Mouse (Mus musculus): Measurements from ENCODE around the gene Uqcrc1. TPM values are rescaled to one million over a fixed set of nuclear protein-coding genes. Genes with fewer than 3 reads are reported as not detected.
A peak's percentile ranks its signal among the peaks of the same experiment; 100 is the strongest.

Uqcrc1 gene
- total RNA-seq, 1 experiment from 2014 or later: 254 TPM

GRCm38 (mm10) chr9:108970623-108971022, 34.2 kb downstream of the Uqcrc1 start:
- ATAC-seq (replicated peaks in 1 of 2; ENCODE audit: insufficient read depth in 1 of 2, low FRiP score in 2 of 2, low TSS enrichment in 1 of 2, low read depth in 1 of 2, poor library complexity in 2 of 2, severe bottlenecking in 2 of 2): no peak

GRCm38 (mm10) chr9:108976483-108976882, 40.0 kb downstream of the Uqcrc1 start:
- no peak for ATAC-seq (replicated peaks in 1 of 2; ENCODE audit: insufficient read depth in 1 of 2, low FRiP score in 2 of 2, low TSS enrichment in 1 of 2, low read depth in 1 of 2, poor library complexity in 2 of 2, severe bottlenecking in 2 of 2)

- ATAC-seq (replicated peaks in 1 of 2; ENCODE audit: insufficient read depth in 1 of 2, low FRiP score in 2 of 2, low TSS enrichment in 1 of 2, low read depth in 1 of 2, poor library complexity in 2 of 2, severe bottlenecking in 2 of 2): no peak
These were observed 41.5 kb downstream of the Uqcrc1 start for GRCm38 (mm10) chr9:108977966-108978365.

GRCm38 (mm10) chr9:108982498-108982897, 46.1 kb downstream of the Uqcrc1 start:
- no peak for ATAC-seq (replicated peaks in 1 of 2; ENCODE audit: insufficient read depth in 1 of 2, low FRiP score in 2 of 2, low TSS enrichment in 1 of 2, low read depth in 1 of 2, poor library complexity in 2 of 2, severe bottlenecking in 2 of 2)

GRCm38 (mm10) chr9:108983209-108983608, 46.8 kb downstream of the Uqcrc1 start:
- ATAC-seq (replicated peaks in 1 of 2; ENCODE audit: insufficient read depth in 1 of 2, low FRiP score in 2 of 2, low TSS enrichment in 1 of 2, low read depth in 1 of 2, poor library complexity in 2 of 2, severe bottlenecking in 2 of 2): no peak

- ATAC-seq (replicated peaks in 1 of 2; ENCODE audit: insufficient read depth in 1 of 2, low FRiP score in 2 of 2, low TSS enrichment in 1 of 2, low read depth in 1 of 2, poor library complexity in 2 of 2, severe bottlenecking in 2 of 2): no peak
These were observed 49.3 kb downstream of the Uqcrc1 start, which contains the start of gene Ucn2 for GRCm38 (mm10) chr9:108985710-108986109. TSS of gene Ucn2 (plus strand) at chr9:108986010.

- ATAC-seq (replicated peaks in 1 of 2; ENCODE audit: insufficient read depth in 1 of 2, low FRiP score in 2 of 2, low TSS enrichment in 1 of 2, low read depth in 1 of 2, poor library complexity in 2 of 2, severe bottlenecking in 2 of 2): no peak
These were observed 51.4 kb downstream of the Uqcrc1 start for GRCm38 (mm10) chr9:108987704-108988350.

GRCm38 (mm10) chr9:108989802-108990461, 53.5 kb downstream of the Uqcrc1 start:
- ATAC-seq (replicated peaks in 1 of 2; ENCODE audit: insufficient read depth in 1 of 2, low FRiP score in 2 of 2, low TSS enrichment in 1 of 2, low read depth in 1 of 2, poor library complexity in 2 of 2, severe bottlenecking in 2 of 2): no peak

- no peak for ATAC-seq (replicated peaks in 1 of 2; ENCODE audit: insufficient read depth in 1 of 2, low FRiP score in 2 of 2, low TSS enrichment in 1 of 2, low read depth in 1 of 2, poor library complexity in 2 of 2, severe bottlenecking in 2 of 2)
These were observed 54.0 kb downstream of the Uqcrc1 start for GRCm38 (mm10) chr9:108990462-108990820.

- peak; percentile 90 to 95 for ATAC-seq (replicated peaks in 1 of 2; ENCODE audit: insufficient read depth in 1 of 2, low FRiP score in 2 of 2, low TSS enrichment in 1 of 2, low read depth in 1 of 2, poor library complexity in 2 of 2, severe bottlenecking in 2 of 2)
These were observed 55.1 kb downstream of the Uqcrc1 start, which contains the start of gene Pfkfb4 for GRCm38 (mm10) chr9:108991428-108992084. TSS of gene Pfkfb4 (plus strand) at chr9:108991778.

GRCm38 (mm10) chr9:108992085-108992469, 55.6 kb downstream of the Uqcrc1 start:
- no peak for ATAC-seq (replicated peaks in 1 of 2; ENCODE audit: insufficient read depth in 1 of 2, low FRiP score in 2 of 2, low TSS enrichment in 1 of 2, low read depth in 1 of 2, poor library complexity in 2 of 2, severe bottlenecking in 2 of 2)

- ATAC-seq (replicated peaks in 1 of 2; ENCODE audit: insufficient read depth in 1 of 2, low FRiP score in 2 of 2, low TSS enrichment in 1 of 2, low read depth in 1 of 2, poor library complexity in 2 of 2, severe bottlenecking in 2 of 2): no peak
These were observed 56.4 kb downstream of the Uqcrc1 start for GRCm38 (mm10) chr9:108992620-108993361.

GRCm38 (mm10) chr9:108996411-108996810, 60.0 kb downstream of the Uqcrc1 start:
- ATAC-seq (replicated peaks in 1 of 2; ENCODE audit: insufficient read depth in 1 of 2, low FRiP score in 2 of 2, low TSS enrichment in 1 of 2, low read depth in 1 of 2, poor library complexity in 2 of 2, severe bottlenecking in 2 of 2): no peak; a peak in 1 of 4 replicates

GRCm38 (mm10) chr9:108998287-108999166, 62.1 kb downstream of the Uqcrc1 start:
- ATAC-seq (replicated peaks in 1 of 2; ENCODE audit: insufficient read depth in 1 of 2, low FRiP score in 2 of 2, low TSS enrichment in 1 of 2, low read depth in 1 of 2, poor library complexity in 2 of 2, severe bottlenecking in 2 of 2): no peak

GRCm38 (mm10) chr9:108999167-108999526, 62.7 kb downstream of the Uqcrc1 start:
- ATAC-seq (replicated peaks in 1 of 2; ENCODE audit: insufficient read depth in 1 of 2, low FRiP score in 2 of 2, low TSS enrichment in 1 of 2, low read depth in 1 of 2, poor library complexity in 2 of 2, severe bottlenecking in 2 of 2): peak; percentile 43 to 51; a peak in 3 of 4 replicates

Data from hematopoietic stem cell, adult 5-6 weeks (primary cell).